Mouse (Mus musculus): ENCODE results near the gene Slc15a1.

Slc15a1 gene

GRCm38 (mm10) chr14:121504781-121505484, at the start of gene Slc15a1:
Slc15a1 (minus strand) TSS chr14:121505252.
- DNase-seq (ENCODE audit: low spot score in 2 of 2), result no peak

DNA sequence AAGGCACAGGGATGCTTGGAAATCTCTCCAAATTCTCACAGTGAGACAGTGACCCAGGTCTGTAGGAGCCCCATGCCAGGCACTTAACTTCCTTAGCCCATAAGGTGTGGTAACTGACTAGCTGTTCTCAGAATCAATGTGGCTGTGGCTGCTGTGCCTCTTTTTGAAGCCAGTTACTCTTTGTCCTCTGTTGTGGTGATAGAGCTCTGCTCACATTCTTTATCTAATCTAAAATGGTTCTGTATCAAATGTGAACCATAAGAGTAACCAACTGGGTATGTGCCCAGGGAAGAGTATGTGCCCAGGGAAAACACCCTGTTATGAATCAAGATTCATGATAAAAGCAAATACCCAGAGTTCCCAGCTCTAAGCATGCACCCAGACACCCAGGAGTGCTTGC, 48.7 kb upstream of the Slc15a1 start:
- DNase-seq (ENCODE audit: low spot score in 2 of 2), result no peak

DNA sequence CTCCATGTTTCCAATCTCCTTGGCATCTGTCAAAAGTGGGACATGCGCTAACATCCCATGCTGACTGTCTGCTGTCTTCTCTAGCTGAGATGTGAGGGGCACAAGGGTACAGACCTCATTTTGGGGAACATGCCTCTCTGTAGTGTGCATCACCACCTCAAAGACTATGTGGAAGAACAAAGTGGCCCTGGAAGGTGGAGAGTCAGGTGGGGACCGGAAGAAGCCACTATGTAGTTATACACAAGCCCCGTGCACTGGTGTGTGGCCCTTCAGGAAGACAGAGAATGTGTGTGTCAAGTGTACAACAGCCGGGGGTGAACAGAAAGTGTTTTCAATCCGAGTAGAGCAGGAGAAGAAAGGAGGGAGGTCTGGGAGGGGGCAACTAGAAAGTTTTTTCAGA, 47.5 kb upstream of the Slc15a1 start:
- DNase-seq (ENCODE audit: low spot score in 2 of 2), result no peak

DNA sequence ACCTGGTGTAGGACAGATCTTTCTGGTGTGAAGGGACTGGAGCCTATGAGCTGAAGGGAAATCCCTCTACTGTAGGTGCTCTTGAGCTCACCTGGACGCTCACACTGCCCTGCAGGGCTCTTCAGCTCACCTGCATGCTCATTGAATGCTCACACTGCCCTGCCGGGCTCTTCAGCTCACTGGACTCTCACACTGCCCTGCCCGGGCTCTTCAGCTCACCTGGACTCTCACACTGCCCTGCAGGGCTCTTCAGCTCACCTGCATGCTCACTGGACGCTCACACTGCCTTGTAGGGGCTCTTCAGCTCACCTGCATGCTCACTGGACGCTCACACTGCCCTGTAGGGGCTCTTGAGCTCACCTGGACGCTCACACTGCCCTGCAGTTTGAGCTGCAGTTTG, 44.8 kb upstream of the Slc15a1 start:
- no peak for DNase-seq (ENCODE audit: low spot score in 2 of 2)

GRCm38 (mm10) chr14:121547745-121548144, 42.7 kb upstream of the Slc15a1 start:
- DNase-seq (ENCODE audit: low spot score in 2 of 2), result no peak

DNA sequence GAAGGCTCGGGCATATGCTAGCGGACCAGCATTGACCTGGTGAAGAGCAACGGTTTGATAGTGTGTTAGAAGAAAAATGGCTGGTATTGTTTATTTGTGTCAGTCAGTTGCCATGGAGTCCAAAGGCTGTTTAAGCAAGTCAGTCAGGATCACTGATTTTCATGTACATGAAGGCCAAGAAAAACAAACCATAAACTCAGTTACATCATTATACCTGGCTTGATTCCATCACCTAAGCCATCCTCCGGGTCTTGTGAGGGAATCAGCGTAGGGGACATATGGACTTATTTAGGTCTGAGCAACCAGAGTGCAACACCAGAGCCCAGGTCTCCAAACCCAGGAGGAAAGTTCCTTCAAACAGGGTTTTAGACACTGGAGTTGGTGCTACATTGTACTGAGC, 41.6 kb upstream of the Slc15a1 start:
- DNase-seq (ENCODE audit: low spot score in 2 of 2), result no peak

- no peak for DNase-seq (ENCODE audit: low spot score in 2 of 2)
These were observed 40.7 kb upstream of the Slc15a1 start for GRCm38 (mm10) chr14:121545551-121546331.

DNA sequence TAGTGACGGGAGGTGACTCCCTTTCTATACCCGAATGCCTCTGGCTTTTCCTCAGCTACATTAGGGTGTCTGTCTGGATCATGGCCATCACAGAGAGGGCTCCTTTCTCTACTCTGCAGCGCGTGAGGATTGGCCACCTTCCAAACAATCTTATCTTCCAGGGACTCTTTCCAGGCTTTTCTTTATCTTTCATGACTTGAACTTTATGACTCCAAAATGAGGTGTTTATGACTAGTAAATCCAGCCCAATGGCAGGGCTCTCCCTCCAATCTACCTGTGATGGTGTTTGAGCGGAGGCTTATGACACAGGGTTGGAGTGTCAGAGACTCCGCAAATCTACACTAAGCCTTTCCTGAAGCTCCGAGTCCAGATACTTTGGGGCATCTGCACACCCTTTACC, 36.2 kb upstream of the Slc15a1 start:
- DNase-seq (ENCODE audit: low spot score in 2 of 2), result no peak

DNA sequence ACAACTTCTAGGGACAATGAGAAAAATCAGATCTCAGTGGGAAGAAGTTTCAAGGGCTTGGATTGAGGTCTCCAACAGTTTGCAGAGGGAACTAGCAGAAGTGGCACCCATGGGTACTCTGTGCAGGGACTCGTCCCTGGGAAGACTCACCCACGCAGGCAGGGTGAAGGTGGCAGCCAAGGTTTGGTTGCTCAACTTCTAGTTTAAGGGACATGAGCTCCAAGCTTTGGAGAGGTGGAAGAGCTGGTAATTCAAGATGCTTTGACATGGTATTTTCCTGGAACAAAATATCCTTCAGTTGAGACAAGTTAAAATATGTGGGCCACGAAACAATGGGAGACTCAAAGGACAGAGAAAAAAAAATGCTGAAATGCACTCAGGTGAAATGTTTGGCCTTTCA, 29.4 kb upstream of the Slc15a1 start:
- DNase-seq (ENCODE audit: low spot score in 2 of 2), result no peak

- DNase-seq (ENCODE audit: low spot score in 2 of 2), result no peak
These were observed 25.8 kb upstream of the Slc15a1 start for GRCm38 (mm10) chr14:121530853-121531252.

GRCm38 (mm10) chr14:121527883-121528282, 22.8 kb upstream of the Slc15a1 start:
- no peak for DNase-seq (ENCODE audit: low spot score in 2 of 2)

- no peak for DNase-seq (ENCODE audit: low spot score in 2 of 2)
These were observed 22.1 kb upstream of the Slc15a1 start for GRCm38 (mm10) chr14:121527201-121527600.

DNA sequence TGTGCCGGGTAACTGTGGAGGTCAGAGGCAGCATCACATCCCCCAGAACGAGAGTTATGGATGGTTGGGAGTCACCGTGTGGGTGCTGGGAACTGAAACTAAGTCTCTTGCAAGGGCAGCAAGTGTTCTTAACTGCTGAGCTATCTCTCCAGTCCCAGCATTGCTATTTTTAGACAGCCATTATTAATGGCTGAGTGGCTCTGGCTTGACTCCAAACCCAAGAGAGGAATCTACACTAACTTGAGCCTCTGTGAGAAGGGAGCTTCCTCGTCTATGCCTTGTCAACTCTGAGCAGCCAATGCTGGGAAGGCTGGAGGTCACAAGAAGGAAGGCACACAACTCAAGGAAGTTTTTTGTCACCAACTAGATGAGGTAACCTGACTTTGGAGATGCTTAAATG, 16.7 kb upstream of the Slc15a1 start:
- no peak for DNase-seq (ENCODE audit: low spot score in 2 of 2)

- DNase-seq (ENCODE audit: low spot score in 2 of 2), result no peak
These were observed 11.8 kb upstream of the Slc15a1 start for GRCm38 (mm10) chr14:121516881-121517280.

DNA sequence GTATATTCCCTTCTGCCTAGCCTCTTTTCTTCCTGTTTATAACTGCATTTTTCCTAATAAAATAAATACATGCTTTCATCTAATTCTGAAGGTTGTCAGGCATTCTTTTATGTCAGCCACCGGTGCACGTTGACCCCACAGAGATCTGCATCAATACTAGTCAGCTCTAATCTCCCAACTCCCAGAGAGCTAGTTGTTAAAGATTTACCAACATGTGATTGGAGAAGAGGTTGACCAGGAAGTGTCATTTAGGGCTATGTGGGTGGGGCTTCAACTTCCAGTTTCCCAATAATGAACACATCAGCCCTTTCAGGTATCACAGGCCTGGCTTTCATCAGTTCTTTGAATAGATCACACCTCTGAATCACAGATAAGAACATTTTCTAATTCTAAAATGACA, 3.9 kb upstream of the Slc15a1 start:
- DNase-seq (ENCODE audit: low spot score in 2 of 2), result no peak

- no peak for DNase-seq (ENCODE audit: low spot score in 2 of 2)
These were observed 1.3 kb upstream of the Slc15a1 start for GRCm38 (mm10) chr14:121506336-121506735.

GRCm38 (mm10) chr14:121505485-121505860, 421 bp upstream of the Slc15a1 start:
- DNase-seq (ENCODE audit: low spot score in 2 of 2), result no peak

DNA sequence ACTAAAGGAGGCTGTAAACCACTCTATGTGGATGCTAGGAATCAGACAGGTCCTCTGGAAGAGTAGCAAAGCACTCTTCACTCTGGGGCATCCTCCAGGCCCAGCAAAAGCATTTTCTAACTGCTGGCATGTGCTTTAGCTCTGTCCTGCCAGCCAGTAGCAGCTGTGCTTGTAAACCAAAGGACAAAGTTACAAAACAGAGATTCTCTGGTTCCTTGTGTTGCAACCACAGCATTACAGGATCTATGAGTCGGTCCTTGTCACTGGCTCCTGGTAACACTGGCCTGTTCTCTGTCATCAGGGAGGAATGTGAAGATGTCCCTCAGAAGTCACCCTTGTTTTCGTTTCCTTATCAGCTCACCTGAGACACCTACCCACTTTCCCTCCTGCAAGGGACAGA, 4.5 kb downstream of the Slc15a1 start:
- DNase-seq (ENCODE audit: low spot score in 2 of 2), result no peak

- no peak for DNase-seq (ENCODE audit: low spot score in 2 of 2)
These were observed 5.3 kb downstream of the Slc15a1 start for GRCm38 (mm10) chr14:121499769-121500168.

- DNase-seq (ENCODE audit: low spot score in 2 of 2), result no peak
These were observed 7.3 kb downstream of the Slc15a1 start for GRCm38 (mm10) chr14:121497800-121498199.

GRCm38 (mm10) chr14:121495741-121496140, 9.3 kb downstream of the Slc15a1 start:
- DNase-seq (ENCODE audit: low spot score in 2 of 2), result no peak

DNA sequence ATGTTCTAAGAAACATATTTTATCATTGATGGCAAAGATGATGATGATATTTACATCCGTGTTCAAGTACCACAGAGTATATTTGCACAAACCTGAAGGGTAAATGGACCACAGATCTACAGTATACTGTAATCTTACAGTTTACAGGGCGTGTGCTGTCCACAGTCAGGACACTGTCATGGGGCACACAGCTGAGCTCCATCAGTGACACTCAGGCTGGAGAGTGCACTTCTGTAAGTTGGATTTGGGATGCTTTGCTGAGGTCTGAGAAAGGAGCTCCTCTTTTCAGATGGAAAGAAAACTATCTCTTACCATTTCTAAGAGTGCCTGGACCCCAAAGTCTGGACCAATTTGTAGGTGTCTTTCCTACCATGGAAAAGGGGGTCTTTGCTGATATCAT, 9.9 kb downstream of the Slc15a1 start:
- DNase-seq (ENCODE audit: low spot score in 2 of 2), result no peak

GRCm38 (mm10) chr14:121494238-121494637, 10.8 kb downstream of the Slc15a1 start:
- DNase-seq (ENCODE audit: low spot score in 2 of 2), result no peak
